Mouse (Mus musculus) naive thymus-derived CD4-positive, alpha-beta T cell, adult 2 months (primary cell): Measurements from ENCODE around the gene Rbfox3.

Source experiments
- DNase-seq: peaks from one replicate; pipeline ENCODE4 v3.0.0-alpha.2; 2011; ENCODE audit warnings: low read depth

The Rbfox3 gene

DNA sequence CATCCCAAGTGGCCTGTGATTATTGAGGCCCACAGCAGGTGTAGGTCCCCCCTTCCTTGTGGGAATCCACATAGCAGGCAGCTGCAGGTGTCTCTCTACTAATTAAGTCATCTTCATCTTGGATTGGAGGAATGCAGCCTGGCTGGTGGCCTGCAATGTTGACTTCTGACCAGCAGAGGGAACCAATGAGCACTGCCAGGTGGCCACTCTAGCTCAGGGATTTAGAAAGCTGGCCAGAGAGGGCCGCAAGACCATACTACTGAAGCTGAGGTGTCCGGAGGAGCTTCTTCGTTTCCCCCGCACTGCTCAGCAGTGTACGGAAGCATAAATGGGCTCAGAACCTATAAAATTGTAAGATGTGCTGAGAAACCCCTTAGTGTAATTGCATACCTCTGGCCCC lies 403.5 kb downstream of the Rbfox3 start:
- peak; percentile 75 for DNase-seq

DNA sequence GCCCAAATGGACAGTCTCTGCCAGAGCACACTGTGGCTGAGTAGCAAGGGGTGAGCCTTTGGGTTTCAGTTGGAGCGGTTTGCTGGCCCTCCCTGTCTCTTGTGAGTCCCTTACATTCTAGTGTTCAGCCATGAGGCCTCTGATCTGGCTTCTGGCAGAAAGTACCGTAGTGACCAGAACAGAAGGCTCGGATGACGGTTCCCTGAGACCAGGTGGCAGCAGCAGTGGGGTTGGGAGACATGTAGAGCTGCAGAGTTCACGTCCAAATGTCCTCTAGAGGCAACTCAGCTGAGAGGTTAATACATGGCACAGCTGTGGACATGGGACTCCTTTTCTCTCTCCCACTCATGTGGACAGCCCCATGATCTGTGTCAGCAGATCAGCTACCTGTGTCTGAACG lies 404.3 kb downstream of the Rbfox3 start:
- no peak for DNase-seq

DNA sequence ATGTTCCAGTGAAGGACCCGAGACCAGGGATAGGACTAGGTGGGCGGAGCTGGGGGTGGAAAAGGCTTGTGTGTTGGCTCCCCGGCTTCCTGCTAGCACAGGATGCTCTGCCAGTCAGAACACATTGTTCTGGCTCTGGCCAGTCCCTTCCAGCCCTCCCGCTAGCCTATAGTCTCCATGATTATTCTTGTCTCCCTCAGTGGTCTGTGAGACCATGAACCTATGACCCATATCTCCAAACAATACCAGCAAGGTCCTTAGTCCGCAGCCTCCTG lies 407.3 kb downstream of the Rbfox3 start:
- no peak for DNase-seq

DNA sequence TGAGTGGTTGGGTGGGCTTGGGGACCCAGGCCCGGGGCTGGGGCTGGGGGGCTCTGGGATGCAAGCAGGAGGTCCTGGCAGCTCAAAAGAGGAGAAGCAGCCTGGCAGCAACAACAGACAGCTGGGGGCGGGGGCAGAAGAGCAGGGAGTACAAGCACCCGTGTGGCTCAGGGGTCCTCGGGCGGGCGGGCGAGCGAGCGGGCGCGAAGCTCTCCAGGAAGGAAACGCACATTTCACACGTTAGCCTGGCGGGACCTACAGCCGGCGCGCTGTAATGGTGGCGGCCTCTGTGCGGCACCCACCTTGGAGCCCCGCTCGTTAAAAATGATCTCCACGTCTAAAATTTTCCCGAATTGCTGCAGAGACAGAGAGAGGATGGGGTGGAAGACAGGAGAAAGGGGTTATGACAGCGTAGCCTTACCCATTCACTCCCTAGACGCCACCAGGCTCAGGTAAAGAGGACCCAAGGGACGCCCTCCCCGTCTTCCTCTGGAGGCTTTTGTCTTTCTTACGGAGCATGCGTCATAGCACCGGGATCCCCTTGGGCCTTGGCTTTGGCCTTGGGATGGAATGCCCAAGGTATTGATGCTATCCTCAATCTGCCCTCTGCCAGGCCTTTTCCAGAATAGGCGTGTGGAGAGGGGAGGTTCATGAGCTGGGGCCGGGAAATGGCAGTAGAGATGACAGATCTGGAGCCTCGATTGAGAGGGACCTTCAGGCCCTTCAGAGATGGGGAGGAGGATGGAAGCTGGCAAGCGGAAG lies 407.8 kb downstream of the Rbfox3 start:
- DNase-seq = no peak

DNA sequence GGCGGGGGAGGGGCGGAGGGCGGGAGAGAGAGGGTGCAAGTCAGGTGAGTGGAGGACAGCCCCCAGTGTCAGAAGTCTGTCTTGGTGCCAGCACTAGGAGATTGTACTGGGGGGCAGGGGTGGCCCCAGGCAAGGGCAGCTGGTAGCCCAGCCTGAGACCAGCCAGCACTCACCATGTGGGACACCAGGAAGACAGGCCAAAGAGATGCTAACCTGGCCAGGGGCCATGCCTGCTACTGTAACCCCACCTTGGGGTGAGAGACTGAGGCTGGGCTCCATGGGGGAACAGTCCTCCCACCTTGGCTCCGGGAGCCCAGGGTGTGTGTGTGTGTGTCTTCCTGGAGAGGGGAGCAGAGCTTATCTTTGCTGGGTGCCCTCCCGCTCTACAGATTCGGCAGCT lies 408.4 kb downstream of the Rbfox3 start:
- DNase-seq = no peak

DNA sequence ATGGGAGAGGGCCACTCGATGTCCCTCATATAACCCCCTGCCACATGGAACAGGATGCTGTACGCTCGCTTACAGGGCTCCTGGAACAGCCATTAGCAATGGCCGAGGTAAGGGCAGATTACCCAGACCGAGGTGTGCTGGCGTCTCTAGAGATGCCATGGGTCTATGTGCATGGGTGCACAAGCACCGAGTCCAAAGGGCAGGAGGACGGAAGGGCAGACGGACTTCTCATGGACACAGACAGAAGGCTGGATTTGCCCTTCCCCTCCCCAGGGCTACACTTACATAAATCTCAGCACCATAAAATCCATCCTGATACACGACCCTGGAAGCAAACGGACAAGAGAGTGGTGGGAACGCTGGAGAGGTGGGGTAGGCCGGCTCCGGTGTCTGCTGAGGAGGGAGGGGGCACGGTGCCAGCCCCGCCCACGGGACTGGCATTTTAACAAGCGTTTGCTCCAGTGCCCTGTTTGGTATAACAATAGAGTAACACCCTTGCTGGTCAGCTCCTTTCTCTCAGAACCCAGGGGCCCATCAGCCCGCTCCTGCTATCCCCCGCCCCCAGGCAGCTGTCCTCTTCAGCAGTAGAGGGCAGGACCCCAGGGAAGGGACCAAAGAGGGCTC lies 415.2 kb downstream of the Rbfox3 start:
- DNase-seq = no peak

DNA sequence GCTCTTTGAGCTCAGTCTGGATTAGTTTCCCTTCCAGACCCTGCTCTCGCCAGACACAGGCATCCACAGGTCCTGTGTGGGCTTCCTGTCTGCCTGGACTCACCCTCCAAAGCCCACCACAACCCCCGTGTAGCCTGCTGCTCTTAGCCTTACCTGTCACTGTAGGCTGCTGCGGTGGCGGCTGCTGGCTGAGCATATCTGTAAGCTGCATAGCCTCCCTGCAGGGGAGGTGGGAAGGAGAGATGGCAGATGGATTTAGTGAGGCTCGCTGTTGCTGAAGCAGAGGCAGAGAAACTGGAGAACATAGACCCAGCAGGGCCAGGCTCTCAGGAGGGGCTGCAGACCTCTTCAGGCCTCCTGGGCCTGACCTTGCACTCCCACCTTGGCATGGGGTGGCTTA lies 416.3 kb downstream of the Rbfox3 start:
- no peak for DNase-seq

DNA sequence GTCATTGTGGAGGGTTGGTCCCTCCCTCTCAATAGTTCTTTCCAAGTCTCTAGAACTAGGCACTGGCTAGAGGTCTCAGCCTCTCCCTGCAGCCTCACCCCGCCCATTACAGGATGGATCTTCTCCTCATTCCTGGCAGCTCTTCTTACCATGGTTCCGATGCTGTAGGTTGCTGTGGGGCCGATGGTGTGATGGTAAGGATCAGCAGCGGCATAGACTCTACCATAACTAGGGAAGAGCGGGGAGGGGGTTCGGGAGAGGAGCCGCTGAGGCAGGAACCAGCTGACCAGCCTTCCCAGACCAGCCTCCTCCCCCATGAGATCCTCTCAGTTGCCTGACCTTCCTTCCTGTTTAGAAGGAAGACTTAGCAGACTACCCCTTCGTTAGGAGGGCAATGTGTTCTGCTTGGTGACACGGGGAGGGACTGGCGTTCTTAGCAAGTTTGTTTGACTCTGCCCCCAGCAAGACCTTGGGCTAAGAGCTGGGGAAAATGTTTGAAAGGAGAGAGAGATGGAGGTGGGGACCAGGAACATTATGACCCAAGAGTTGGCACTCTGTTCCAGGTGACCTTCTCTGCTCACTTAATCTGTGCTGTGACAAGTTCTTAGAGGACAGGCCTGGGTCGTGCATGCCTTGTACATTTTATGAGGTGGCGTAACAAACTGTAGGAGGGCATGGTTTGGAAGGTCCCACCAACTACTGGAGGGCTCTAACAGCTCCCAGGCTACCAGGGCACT lies 417.2 kb downstream of the Rbfox3 start:
- DNase-seq = no peak

DNA sequence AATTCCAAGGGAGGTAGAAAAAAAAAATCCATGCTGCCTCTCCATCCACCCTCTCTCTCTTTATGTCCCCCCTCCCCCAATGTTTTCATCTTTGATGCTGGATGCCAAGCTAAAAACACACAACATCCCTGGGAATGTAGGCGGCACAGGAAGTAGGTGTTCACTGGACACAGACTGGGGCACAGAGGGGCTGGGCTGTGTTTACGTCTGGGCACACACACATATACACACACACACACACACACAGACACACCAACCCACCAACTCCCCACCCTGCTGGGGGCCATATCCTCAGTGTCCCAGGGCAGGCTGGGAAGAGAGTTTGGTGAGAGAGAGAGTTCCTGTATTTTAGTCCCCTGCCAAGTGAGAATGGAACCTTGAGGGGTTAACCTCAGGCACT lies 417.9 kb downstream of the Rbfox3 start:
- DNase-seq = no peak

DNA sequence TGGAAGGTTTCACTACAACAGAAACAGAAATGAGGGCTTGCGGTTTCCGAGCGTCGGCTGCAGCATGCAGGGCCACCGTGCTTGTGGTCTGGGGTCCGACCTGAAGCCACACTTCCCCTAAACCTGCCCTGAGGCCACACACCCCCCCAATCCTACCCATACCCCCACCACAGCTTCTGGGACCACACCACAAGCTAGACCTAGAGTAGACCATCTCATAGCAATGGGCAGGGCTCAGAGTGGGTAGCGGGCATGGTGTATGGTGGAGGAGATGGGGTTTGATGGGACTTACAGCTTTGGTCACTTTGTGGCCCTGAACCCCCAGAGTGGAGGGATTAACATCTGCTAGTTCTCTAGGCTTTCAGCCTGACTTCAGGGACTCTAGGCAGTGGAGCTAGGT lies 420.2 kb downstream of the Rbfox3 start:
- DNase-seq = no peak

DNA sequence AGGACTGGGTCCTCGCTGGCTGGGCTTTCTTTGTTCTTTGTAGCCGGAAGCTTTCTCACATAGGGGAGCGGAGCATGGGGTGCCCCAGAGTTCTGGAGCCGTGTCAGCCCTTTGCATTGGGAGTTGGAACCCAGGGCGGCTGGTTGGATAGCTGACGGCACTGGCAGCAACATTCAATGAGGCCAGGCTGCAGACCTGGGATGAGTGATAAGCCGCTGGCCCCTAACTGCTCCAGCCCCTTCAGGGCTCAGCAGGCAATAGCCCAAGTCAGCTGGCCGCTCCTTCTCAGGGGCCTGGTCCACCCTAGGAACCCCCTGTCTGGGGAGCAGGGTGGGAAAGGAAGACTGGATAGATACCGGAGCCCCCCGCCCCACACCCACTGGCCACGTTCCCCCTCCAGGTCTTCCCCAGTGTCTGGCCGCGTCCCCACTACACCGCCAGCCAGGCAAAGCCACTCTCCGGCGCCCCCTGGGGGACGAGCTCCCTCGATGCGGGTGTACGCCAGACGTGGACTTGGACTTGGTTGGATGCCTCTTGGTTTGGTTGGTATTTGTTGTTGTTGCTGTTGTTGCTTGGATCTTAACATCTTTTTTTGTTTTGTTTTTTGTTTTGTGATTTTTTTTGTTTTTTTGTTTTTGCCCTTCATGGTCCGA lies 420.7 kb downstream of the Rbfox3 start:
- peak; percentile 76 for DNase-seq

DNA sequence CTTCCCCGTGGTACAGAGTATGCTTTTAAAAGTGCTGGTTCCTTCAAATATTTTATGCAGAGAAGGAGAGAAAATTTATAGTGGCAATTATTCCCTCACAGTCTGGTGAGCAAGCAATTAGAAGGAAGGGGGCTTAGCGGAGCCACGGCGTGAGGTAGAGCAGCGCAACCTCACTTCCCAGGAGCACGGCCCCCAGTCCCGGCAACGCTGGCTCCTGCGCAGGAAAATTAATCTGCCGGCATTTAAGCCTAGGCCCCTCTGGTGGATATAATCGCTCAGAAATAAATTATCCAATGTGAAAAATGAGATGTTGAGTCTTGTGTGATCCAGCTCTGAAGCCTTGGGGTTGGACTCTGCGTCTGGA lies 422.5 kb downstream of the Rbfox3 start:
- DNase-seq = no peak

DNA sequence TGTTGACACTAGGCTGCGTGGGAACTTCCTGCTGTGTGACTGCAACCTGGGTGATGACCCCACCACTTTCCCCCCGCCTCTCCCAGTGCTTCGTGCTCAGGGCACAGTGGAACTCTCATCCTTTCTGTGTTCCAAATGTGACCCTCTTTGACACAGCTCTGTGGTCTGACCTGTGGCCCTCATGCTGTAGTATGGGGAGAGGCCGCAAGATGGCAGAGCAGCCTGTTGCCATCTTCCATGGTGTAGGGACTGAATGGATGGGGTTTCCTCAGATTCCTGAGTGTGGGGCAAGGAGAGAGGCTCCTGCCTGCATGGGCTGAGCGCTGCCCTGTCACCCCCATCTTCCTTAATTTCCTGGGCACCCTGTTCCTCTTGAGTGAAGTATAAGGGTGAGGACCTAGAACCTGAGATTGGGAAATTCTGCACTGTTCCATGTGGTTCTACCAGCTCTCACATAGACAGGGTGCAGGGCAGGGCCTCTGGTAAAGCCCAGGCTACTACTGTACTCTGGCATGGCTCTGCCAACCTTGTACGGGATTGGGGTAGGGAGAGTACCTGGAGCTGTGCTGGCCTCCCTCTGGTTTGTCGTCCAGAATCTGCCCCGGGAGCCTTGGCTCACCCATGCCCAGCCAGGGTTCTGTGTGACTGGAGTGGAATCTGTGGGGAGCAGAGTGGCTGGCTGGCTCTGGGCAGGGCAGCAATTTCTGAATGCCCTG lies 423.0 kb downstream of the Rbfox3 start:
- DNase-seq = no peak

DNA sequence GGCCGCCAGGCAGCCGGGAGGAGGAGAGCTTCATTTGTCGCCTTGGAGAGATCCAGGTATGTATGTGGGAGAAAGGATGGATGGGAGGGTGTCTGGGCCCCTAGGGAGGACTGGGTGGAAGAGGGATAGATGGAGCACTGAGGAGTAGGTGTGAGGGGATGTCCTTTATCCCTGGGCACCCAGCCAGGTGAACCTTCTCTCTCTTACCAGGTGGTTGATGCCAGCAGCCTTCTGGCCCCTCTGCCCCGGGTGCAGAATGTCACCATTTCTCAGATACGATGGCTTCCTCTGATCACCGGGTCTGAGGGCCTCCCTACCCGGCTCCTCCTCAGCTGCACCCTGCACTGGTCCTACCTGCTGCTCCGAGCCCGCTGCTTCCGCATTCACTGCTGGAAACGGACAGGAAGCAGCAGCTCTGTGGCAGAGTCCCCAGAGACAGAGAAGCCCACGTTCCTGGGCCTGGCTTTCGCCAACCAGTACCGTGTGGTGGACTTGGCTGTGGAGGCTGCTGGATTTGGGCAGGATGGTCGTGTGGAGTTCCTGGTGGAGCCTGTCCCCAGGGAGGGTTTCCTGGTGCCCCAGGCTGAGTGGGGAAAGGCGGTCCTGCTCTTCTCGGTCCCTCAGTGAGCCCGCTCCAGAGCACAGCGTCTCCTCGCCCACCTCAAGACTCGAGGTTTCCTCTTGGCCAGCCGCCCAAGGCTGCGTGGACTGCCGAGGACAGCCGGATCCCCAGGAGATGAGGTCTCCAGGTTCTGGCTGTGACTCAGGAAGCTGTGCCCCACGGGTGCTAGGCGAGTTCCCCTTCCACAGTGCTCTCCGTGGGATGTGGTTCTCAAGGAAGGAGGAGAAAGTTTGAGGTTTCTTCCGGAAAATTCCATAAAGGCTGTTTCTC lies 424.3 kb downstream of the Rbfox3 start:
- DNase-seq = no peak

DNA sequence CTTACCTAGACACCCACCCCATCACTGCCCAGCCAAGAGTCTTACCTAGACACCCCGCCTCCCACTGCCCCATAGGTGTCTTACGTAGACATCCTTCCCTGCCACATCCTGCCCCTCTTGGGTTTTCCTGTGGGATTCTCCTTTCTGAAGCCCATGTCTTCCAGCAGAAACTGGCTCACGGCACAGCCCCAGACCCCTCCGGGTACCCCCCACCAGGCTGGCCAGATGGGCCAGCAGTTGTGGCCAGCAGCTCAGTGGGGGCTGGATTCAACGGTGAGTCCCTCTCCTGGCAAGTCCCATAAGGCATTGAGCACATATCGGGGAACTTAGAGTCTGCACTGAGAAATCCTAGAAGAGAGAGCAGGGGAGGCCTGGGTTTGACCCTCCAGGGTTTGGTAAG lies 425.1 kb downstream of the Rbfox3 start:
- no peak for DNase-seq

DNA sequence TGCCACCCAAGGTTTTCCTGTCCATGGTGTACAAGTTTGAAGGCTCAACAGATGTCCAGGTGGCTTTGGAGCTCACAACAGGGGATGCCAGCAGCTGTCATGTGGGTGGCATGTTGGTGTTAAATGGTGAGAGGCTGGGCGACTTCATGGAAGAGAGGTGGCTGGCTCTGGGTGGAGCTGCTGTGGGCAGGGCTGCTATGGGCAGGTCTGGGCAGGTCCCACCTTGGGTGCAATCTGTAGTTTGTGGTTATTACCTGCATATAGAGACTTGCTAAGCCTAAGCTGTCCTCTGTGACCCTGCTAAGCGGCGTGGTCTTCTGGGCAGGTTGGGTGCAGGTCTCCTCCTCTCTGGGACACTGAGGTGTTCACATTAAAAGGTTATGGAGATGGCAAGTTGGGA lies 425.6 kb downstream of the Rbfox3 start:
- DNase-seq = no peak

DNA sequence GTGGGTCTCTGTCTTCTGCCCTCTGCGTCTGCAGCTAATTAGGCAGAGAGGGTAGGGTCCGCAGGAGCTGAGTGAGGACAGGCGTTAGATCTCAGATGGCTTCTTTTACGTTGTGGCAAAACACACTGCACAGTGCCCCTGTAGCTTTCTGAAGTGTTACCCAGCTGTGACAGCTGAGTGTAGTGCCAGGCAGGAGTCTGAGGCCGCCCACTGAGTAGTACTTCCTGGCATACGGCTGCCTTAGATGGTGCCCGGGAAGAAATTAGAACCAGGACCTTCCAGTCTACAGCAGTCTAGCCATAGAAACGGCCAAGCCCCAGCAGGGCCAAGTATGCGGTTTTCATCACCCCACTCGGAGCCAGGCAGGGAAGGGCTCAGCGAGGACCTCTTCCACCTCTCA lies 426.1 kb downstream of the Rbfox3 start:
- no peak for DNase-seq

DNA sequence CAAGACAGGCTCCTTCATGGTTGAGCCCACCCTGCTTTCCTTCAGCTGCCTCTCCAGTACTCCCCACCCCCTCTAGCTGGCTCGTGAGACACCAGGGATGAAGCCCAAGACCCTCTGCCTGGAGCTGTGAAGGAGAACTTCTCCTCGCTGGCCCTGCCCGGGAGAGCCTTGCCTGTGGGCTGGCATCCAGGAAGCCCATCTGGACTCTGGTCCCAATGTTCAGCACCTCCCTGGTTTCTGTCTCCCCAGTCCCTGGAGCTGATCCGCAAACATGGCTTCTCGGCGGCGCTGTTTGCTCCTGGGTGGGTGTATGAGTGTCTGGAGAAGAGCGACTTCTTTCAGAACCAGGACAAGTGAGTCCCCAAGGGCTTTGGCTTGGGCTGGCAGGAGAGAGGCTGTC lies 427.2 kb downstream of the Rbfox3 start:
- DNase-seq = no peak

DNA sequence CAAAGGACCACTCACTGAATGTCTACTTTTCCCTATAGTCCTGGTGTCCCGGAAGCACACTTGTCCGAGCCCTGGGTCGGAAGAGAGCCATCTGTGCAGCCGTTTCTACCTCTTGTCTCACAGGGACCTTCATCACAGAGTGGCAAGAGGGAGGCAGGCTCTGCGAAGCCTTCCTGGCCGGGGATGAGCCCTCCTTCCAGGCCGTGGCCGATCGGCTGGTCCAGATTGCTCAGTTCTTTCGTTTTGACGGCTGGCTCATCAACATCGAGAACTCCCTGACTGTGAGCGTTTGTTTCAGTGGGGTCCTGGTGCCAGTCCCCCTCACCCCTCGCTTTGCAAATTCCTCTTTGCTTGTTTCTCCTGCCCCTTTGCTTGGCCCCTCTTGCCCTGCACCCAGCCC lies 429.6 kb downstream of the Rbfox3 start:
- DNase-seq = no peak

DNA sequence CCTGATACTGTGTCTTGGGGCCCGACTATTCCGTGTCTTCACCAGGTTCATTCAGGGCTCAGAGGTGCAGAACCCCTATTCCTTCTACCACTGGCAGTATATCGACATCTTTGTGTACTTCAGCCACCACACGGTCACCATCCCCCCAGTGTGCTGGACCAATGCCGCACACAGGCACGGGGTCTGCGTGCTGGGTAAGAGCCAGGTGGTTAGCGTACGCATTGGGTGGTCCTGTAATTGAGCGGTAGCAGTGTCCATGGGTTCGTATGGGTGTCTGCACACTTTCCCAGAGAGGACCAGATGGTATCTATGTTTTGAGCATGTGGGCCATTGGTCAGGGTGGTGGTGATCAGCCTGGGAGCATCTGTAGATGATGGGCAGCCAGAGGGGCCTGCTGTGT lies 430.2 kb downstream of the Rbfox3 start:
- DNase-seq = no peak

DNA sequence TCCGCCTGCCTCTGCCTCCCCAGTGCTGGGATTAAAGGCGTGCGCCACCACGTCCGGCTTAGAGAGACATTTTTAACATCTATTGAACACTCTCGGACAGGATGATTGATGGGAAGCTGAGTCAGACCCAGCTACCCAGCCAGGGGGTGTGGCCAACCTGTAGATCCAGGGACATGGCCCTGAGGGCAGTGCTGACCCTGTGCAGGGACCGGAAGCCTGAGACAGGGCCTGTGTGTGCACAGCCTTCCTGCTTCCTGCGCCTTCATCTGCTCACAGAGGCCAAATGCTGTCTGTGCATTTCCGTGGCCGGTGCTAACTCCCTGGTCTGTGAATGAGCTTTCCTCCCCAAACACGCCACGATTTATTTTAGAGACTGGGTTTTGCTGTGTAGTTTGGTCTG lies 431.6 kb downstream of the Rbfox3 start:
- DNase-seq = no peak
